Mouse (Mus musculus) mature B cell (primary cell): ENCODE measurements around the gene Stxbp1.

Experiments
- in situ Hi-C: fragments of 300-500 bp; cut with MboI; formaldehyde crosslinking; loops from 2 replicates; pipeline ENCODE4 v1.14.3; 2019

Gene Stxbp1

DNA sequence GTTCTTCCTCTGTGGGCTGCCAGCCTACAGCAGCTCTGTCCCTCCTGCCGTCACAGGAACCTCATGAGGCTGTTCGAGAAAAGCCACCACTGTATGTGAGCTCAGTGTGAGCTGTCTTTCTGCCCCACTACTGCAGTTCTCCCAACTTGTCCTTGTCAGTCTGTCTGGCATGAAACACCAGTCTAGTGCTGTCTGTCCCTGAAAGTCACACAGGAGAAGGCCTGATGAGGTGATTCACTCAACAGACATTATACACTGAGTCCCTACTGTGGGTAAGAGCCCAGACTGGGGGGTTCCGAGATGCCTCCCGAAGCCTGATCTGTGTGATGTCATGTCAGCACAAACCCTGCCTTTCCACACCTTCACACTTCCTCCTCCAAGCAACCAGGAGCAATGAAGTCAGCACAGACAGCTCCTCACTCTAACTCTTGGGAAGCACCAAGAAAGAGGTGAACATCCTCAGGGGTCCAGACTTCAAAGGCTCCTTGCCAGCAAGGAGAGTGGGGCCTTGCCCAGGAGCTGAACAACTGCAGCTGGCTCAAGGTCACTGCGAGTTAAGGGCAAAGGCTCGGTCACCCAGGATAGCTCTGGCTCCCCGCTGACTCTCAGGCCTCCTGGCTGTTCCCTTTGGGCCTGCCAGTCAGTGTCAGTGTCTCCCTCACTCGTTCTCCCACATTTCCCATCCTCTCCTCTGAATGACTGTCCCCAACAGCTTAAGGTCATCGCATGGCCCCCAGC, 8.7 kb downstream of the Stxbp1 start:
- in situ Hi-C loops = no loop called here

DNA sequence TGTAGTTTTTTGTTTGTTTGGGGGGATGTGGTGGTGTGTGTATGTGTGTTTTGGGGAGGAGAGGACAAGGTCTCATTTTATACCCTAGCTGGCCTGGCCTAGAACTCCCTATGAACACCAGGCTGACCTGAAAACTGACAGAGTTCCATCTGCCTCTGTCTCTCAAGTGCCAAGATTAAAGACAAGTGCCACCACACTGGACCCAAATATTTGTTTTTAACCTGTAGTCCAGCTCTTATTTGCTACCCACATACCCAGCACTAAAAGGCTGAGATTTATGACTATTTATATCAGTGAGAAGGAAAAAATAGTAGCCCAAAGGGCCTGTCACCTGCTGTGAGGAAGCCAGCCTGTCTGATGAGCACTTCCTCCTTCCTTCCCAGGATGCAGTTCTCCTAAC, 11.5 kb downstream of the Stxbp1 start:
- in situ Hi-C loops = no loop called here

GRCm38 (mm10) chr2:32834496-32834895, 12.5 kb downstream of the Stxbp1 start:
- in situ Hi-C loops = no loop called here

- in situ Hi-C loops = no loop called here
Observed at GRCm38 (mm10) chr2:32828979-32829676, 17.9 kb downstream of the Stxbp1 start.

- in situ Hi-C loops = no loop called here
Observed at GRCm38 (mm10) chr2:32825796-32826195, 21.2 kb downstream of the Stxbp1 start.

DNA sequence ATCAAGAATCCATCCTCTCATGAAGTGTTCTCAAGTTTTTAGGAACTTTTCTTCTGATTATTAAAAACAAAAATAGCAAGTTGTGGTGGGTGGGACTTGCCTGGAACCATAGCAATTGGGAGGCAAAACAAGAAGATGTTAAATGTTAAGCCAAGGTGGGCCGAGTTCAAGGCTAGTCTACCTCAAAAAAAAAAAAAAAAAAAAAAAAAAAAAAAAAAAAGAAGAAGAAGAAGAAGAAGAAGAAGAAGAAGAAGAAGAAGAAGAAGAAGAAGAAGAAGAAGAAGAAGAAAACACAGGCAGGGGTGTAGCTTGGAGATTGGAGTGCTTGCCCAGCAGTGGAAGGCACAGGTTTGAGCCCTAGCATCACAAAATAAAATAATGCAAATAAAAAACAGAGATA, 22.3 kb downstream of the Stxbp1 start:
- in situ Hi-C loops = no loop called here

GRCm38 (mm10) chr2:32824181-32824580, 22.9 kb downstream of the Stxbp1 start:
- in situ Hi-C loops = no loop called here

GRCm38 (mm10) chr2:32823579-32824154, 23.4 kb downstream of the Stxbp1 start:
- in situ Hi-C loops = no loop called here

- in situ Hi-C loops = no loop called here
Observed at GRCm38 (mm10) chr2:32823153-32823552, 23.9 kb downstream of the Stxbp1 start.

GRCm38 (mm10) chr2:32822643-32823042, 24.4 kb downstream of the Stxbp1 start:
- in situ Hi-C loops = no loop called here

DNA sequence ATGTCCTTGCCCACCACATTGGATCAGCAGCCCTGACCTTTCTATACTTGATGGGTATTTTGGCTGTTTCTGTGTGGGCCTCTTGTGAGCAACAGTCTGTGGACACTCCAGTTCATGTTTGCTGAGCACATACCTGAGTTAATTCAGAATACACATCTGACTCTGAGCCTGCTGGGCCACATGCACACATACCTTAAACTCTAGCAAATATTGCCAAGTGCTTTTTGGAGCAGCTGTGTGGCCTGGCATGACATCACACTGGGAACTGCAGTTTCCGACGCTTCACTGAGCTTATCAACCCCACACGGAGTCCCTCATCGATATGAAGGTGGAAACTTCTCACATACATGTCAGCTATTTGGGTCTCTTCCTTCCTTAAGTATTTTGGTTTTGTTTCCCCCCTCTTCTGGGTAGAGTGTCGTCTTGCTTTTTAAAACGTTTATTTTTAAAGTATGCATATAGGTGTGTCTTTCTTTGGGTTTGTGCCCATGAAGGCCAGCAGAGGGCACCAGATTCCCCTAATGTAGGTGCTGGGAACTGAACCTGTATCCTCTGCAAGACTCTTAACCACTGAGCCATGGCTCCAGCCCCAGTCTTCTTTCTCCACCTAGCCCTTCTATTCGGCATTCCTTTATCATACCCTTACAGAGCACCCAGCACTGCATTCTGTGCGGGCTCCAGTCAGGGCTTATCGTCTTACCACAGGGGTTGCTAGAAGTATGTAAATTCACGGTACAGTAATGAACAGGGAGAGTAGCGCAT, 25.8 kb downstream of the Stxbp1 start:
- in situ Hi-C loops = no loop called here

- in situ Hi-C loops = no loop called here
Observed at GRCm38 (mm10) chr2:32818208-32818607, 28.8 kb downstream of the Stxbp1 start.

GRCm38 (mm10) chr2:32817589-32817988, 29.5 kb downstream of the Stxbp1 start:
- in situ Hi-C loops = no loop called here

GRCm38 (mm10) chr2:32816946-32817581, 30.0 kb downstream of the Stxbp1 start:
- in situ Hi-C loops = no loop called here

DNA sequence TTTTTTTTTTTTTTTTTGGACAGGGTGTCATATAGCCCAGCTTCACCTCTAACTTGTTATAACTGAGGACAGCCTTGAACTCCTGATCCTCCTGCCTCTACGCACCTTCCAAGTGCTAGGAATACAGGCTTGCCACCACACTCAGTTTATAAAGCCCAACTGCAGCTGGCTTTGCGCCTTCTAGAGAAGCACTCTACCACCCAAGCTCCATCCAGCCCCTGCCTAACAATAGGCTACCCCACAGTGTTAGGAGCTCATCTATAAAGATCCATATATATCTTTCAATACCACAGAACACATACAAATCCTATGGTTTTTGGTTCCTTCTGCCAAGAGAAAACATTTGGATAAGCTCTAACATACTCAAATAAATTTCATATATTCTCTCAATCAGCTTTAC, 30.5 kb downstream of the Stxbp1 start:
- in situ Hi-C loops = no loop called here

DNA sequence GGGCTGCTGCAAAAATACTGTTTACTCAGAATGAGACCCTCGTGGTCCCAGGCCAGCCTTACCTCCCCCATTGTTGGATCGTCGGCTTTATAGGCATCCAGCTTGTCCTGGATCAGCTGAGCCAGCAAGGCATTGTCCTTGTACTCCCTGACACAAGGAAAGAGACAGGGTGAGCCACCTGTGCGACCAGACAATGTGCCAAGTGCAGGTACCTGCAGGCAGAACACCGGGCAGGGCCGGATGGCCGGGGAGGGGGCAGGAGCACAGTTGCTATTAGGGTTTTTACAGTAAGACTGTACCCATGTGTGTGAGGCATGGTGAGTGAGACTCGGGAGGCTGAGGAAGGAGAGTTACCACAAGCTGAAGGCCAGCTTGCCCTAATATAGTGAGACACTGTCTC, 35.1 kb downstream of the Stxbp1 start:
- in situ Hi-C loops = no loop called here

- in situ Hi-C loops = no loop called here
Observed at GRCm38 (mm10) chr2:32808816-32809566, 38.1 kb downstream of the Stxbp1 start.

DNA sequence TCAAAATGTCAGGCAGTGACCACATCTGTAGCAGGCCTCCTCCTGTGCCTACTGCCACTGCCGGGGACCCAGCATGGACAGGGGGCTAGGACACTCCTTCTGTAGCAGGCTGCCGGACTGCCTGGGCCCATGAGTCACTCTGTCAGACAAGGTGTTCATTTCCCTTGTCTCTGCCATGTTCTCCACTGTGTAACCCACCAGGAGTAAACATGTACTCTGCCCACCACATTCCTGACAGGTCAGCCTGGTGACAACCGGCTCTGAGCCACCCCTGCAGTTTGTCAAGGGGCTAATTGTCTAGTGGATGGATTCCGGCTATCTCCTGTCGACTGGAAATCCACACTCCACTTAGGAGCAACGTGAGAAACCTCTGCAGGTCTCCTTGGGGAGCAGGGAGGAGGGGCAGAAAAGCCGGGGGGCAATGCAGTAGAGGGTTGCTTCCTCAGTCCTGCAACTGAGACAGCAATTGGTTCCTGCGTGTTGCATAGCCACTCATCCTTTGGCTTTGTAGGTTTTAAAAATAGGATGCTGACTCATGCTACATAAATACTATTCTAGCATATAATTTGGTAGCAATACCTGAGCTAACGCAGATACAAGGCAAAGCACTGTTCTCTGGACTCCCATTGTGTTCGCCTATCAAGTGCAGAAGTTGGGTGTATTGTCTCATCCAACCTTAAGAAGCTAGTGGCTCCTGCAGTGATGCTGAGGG, 48.6 kb downstream of the Stxbp1 start:
- in situ Hi-C loops = no loop called here

DNA sequence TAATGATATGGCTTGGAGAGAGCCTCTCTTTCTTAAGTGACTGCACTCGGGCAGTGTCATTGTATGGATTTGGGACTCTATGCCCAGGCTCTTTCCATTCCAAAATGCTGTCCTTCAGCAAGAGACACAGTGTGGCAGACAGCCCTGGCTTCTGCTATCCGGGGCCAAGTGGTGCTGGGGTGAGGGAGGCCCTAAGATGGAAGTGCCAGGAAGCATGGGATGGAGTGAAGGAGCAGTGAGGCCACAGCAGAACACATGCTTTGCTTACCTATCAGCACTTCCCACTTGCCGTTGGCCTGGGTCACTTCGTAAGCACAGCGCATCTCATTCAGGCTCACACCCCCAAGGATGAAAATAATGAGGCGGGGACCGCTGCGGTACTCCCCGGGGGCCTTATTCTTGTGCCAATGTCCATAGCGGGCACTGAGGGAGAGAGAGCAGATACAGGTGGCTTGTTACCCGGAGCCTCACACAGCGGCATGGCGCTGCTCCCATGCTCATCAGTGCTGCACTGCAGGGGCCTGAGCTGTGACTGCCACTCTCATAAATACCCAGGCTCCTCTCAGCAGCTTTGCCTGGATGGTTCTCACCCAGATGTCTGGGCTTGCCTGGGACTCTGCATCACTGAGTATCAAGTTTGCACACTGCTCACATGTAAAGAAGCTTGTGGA, 51.2 kb downstream of the Stxbp1 start:
- in situ Hi-C loops = no loop called here

- in situ Hi-C loops = no loop called here
Observed at GRCm38 (mm10) chr2:32791297-32791696, 55.7 kb downstream of the Stxbp1 start.
